Mouse (Mus musculus): ENCODE data around the gene Zc3h12a. TPM values are rescaled to one million over a fixed set of nuclear protein-coding genes. Genes with fewer than 3 reads are reported as not detected.

Zc3h12a gene
- polyA plus RNA-seq, 1 experiment from 2014 or later: not detected

GRCm38 (mm10) chr4:125115081-125115480 lies 12.6 kb downstream of the Zc3h12a start:
- Histone ChIP-seq H3K9me3 (replicated peaks; ENCODE audit: control insufficient read depth, low read length, poor library complexity, severe bottlenecking) (no peaks in the 10 kb centered on the region), H3K4me3 (ENCODE audit: low read depth, low read length) (no peak overlapping the region), H3K4me1 (ENCODE audit: control insufficient read depth, insufficient read depth, low read length) (no peaks in the 10 kb centered on the region; the same call in 1 of the 2 replicates), H3K36me3 (ENCODE audit: control insufficient read depth, insufficient read depth, low read length) (peaks cover 13% of the 10 kb centered on the region; the same call in 1 of the 2 replicates), H3K4me2 (ENCODE audit: low read length) (no peak overlapping the region), H3K9ac (ENCODE audit: low read depth, low read length) (no peak overlapping the region), H3K27ac (ENCODE audit: low read length) (no peak overlapping the region), H3K27me3 (ENCODE audit: control insufficient read depth, insufficient read depth, low read depth, low read length) (no peaks in the 10 kb centered on the region)
- WGBS: 78% methylated on average over 4 of the region's 4 CpGs
- ATAC-seq: no peak

- no peaks in the 10 kb centered on the region for H3K27me3 ChIP-seq (ENCODE audit: control insufficient read depth, insufficient read depth, low read depth, low read length)
- H3K9ac ChIP-seq (ENCODE audit: low read depth, low read length): no peak overlapping the region
- no peak overlapping the region for H3K27ac ChIP-seq (ENCODE audit: low read length)
- H3K9me3 ChIP-seq (replicated peaks; ENCODE audit: control insufficient read depth, low read length, poor library complexity, severe bottlenecking): no peaks in the 10 kb centered on the region
- ATAC-seq: 0 out of 2 replicates have a peak, but pooled peaks have one; percentile 26
- H3K4me1 ChIP-seq (ENCODE audit: control insufficient read depth, insufficient read depth, low read length): no peaks in the 10 kb centered on the region; the same call in 1 of the 2 replicates
- peaks cover 14% of the 10 kb centered on the region; the same call in 1 of the 2 replicates for H3K36me3 ChIP-seq (ENCODE audit: control insufficient read depth, insufficient read depth, low read length)
- H3K4me3 ChIP-seq (ENCODE audit: low read depth, low read length): no peak overlapping the region
- WGBS: 6% methylated on average over 6 of the region's 6 CpGs
- H3K4me2 ChIP-seq (ENCODE audit: low read length): no peak overlapping the region
Observed at GRCm38 (mm10) chr4:125114638-125115037, 13.0 kb downstream of the Zc3h12a start.

GRCm38 (mm10) chr4:125105354-125105753 lies 22.3 kb downstream of the Zc3h12a start:
- WGBS: 95% methylated on average over 9 of the region's 9 CpGs

GRCm38 (mm10) chr4:125101334-125101733 lies 26.3 kb downstream of the Zc3h12a start:
- H3K27ac ChIP-seq (ENCODE audit: low read length): no peak overlapping the region
- H3K4me1 ChIP-seq (ENCODE audit: control insufficient read depth, insufficient read depth, low read length): no peaks in the 10 kb centered on the region
- H3K36me3 ChIP-seq (ENCODE audit: control insufficient read depth, insufficient read depth, low read length): peaks cover 11% of the 10 kb centered on the region
- ATAC-seq: no peak
- H3K4me3 ChIP-seq (ENCODE audit: low read depth, low read length): no peak overlapping the region
- no peaks in the 10 kb centered on the region for H3K9me3 ChIP-seq (replicated peaks; ENCODE audit: control insufficient read depth, low read length, poor library complexity, severe bottlenecking)
- no peaks in the 10 kb centered on the region for H3K27me3 ChIP-seq (ENCODE audit: control insufficient read depth, insufficient read depth, low read depth, low read length)
- 66% methylated on average over 13 of the region's 13 CpGs for WGBS
- H3K4me2 ChIP-seq (ENCODE audit: low read length): no peak overlapping the region
- no peak overlapping the region for H3K9ac ChIP-seq (ENCODE audit: low read depth, low read length)

More at GRCm38 (mm10) chr4:125105354-125105753, 22.3 kb downstream of the Zc3h12a start:
- Histone ChIP-seq H3K9me3 (replicated peaks; ENCODE audit: control insufficient read depth, low read length, poor library complexity, severe bottlenecking) (no peaks in the 10 kb centered on the region), H3K27ac (ENCODE audit: low read length) (no peak overlapping the region), H3K36me3 (ENCODE audit: control insufficient read depth, insufficient read depth, low read length) (peaks cover 16% of the 10 kb centered on the region), H3K9ac (ENCODE audit: low read depth, low read length) (no peak overlapping the region), H3K4me1 (ENCODE audit: control insufficient read depth, insufficient read depth, low read length) (no peaks in the 10 kb centered on the region), H3K4me3 (ENCODE audit: low read depth, low read length) (no peak overlapping the region), H3K27me3 (ENCODE audit: control insufficient read depth, insufficient read depth, low read depth, low read length) (no peaks in the 10 kb centered on the region), H3K4me2 (ENCODE audit: low read length) (no peak overlapping the region)
- ATAC-seq: no peak

GRCm38 (mm10) chr4:125099458-125099857 lies 28.2 kb downstream of the Zc3h12a start:
- 12% methylated on average over 8 of the region's 8 CpGs for WGBS
- no peaks in the 10 kb centered on the region for H3K27me3 ChIP-seq (ENCODE audit: control insufficient read depth, insufficient read depth, low read depth, low read length)
- H3K4me3 ChIP-seq (ENCODE audit: low read depth, low read length): no peak overlapping the region
- ATAC-seq: peak; percentile 73; the same call in 1 of the 2 replicates
- H3K4me1 ChIP-seq (ENCODE audit: control insufficient read depth, insufficient read depth, low read length): no peaks in the 10 kb centered on the region
- H3K4me2 ChIP-seq (ENCODE audit: low read length): no peak overlapping the region
- no peak overlapping the region for H3K27ac ChIP-seq (ENCODE audit: low read length)
- peaks cover 8% of the 10 kb centered on the region for H3K36me3 ChIP-seq (ENCODE audit: control insufficient read depth, insufficient read depth, low read length)
- no peaks in the 10 kb centered on the region for H3K9me3 ChIP-seq (replicated peaks; ENCODE audit: control insufficient read depth, low read length, poor library complexity, severe bottlenecking)
- no peak overlapping the region for H3K9ac ChIP-seq (ENCODE audit: low read depth, low read length)

GRCm38 (mm10) chr4:125097412-125097811 lies 30.2 kb downstream of the Zc3h12a start:
- Histone ChIP-seq H3K36me3 (ENCODE audit: control insufficient read depth, insufficient read depth, low read length) (peaks cover 5% of the 10 kb centered on the region), H3K9ac (ENCODE audit: low read depth, low read length) (no peak overlapping the region), H3K27me3 (ENCODE audit: control insufficient read depth, insufficient read depth, low read depth, low read length) (no peaks in the 10 kb centered on the region), H3K9me3 (replicated peaks; ENCODE audit: control insufficient read depth, low read length, poor library complexity, severe bottlenecking) (no peaks in the 10 kb centered on the region), H3K4me2 (ENCODE audit: low read length) (no peak overlapping the region), H3K27ac (ENCODE audit: low read length) (no peak overlapping the region), H3K4me1 (ENCODE audit: control insufficient read depth, insufficient read depth, low read length) (no peaks in the 10 kb centered on the region), H3K4me3 (ENCODE audit: low read depth, low read length) (no peak overlapping the region)
- ATAC-seq: no peak
- WGBS: 85% methylated on average over 4 of the region's 4 CpGs

GRCm38 (mm10) chr4:125096066-125096465 lies 31.6 kb downstream of the Zc3h12a start:
- 89% methylated on average over 5 of the region's 5 CpGs for WGBS
- no peak overlapping the region for H3K27ac ChIP-seq (ENCODE audit: low read length)
- peaks cover 11% of the 10 kb centered on the region for H3K36me3 ChIP-seq (ENCODE audit: control insufficient read depth, insufficient read depth, low read length)
- no peak for ATAC-seq
- no peaks in the 10 kb centered on the region for H3K27me3 ChIP-seq (ENCODE audit: control insufficient read depth, insufficient read depth, low read depth, low read length)
- H3K9me3 ChIP-seq (replicated peaks; ENCODE audit: control insufficient read depth, low read length, poor library complexity, severe bottlenecking): no peaks in the 10 kb centered on the region
- H3K4me1 ChIP-seq (ENCODE audit: control insufficient read depth, insufficient read depth, low read length): no peaks in the 10 kb centered on the region
- H3K4me3 ChIP-seq (ENCODE audit: low read depth, low read length): no peak overlapping the region
- H3K4me2 ChIP-seq (ENCODE audit: low read length): no peak overlapping the region
- H3K9ac ChIP-seq (ENCODE audit: low read depth, low read length): no peak overlapping the region

- H3K36me3 ChIP-seq (ENCODE audit: control insufficient read depth, insufficient read depth, low read length): peaks cover 26% of the 10 kb centered on the region
- 94% methylated on average over 5 of the region's 5 CpGs for WGBS
- no peak overlapping the region for H3K9ac ChIP-seq (ENCODE audit: low read depth, low read length)
- no peaks in the 10 kb centered on the region for H3K4me1 ChIP-seq (ENCODE audit: control insufficient read depth, insufficient read depth, low read length)
- no peak for ATAC-seq
- no peaks in the 10 kb centered on the region for H3K27me3 ChIP-seq (ENCODE audit: control insufficient read depth, insufficient read depth, low read depth, low read length)
- H3K9me3 ChIP-seq (replicated peaks; ENCODE audit: control insufficient read depth, low read length, poor library complexity, severe bottlenecking): no peaks in the 10 kb centered on the region
- H3K27ac ChIP-seq (ENCODE audit: low read length): no peak overlapping the region
- H3K4me2 ChIP-seq (ENCODE audit: low read length): no peak overlapping the region
- H3K4me3 ChIP-seq (ENCODE audit: low read depth, low read length): no peak overlapping the region
Observed at GRCm38 (mm10) chr4:125093031-125093430, 34.6 kb downstream of the Zc3h12a start.

- Histone ChIP-seq H3K9ac (ENCODE audit: low read depth, low read length) (peak overlapping the region; percentile 90), H3K4me3 (ENCODE audit: low read depth, low read length) (peak overlapping the region; percentile 86), H3K27me3 (ENCODE audit: control insufficient read depth, insufficient read depth, low read depth, low read length) (no peaks in the 10 kb centered on the region), H3K36me3 (ENCODE audit: control insufficient read depth, insufficient read depth, low read length) (peaks cover 10% of the 10 kb centered on the region), H3K27ac (ENCODE audit: low read length) (peak overlapping the region; percentile 99), H3K4me1 (ENCODE audit: control insufficient read depth, insufficient read depth, low read length) (peaks cover 18% of the 10 kb centered on the region), H3K4me2 (ENCODE audit: low read length) (peak overlapping the region; percentile 52), H3K9me3 (replicated peaks; ENCODE audit: control insufficient read depth, low read length, poor library complexity, severe bottlenecking) (no peaks in the 10 kb centered on the region)
- ATAC-seq: peak; percentile 88
- under 1% methylated on average over 42 of the region's 45 CpGs for WGBS
Observed at GRCm38 (mm10) chr4:125085346-125085841, 42.2 kb downstream of the Zc3h12a start.
